Mouse (Mus musculus): Measurements from ENCODE around the gene Gars. TPM values are rescaled to one million over a fixed set of nuclear protein-coding genes. Genes with fewer than 3 reads are reported as not detected.

Gene Gars
- total and polyA plus RNA-seq, 3 experiments, result 26.7 to 60.4 (median 55.1) TPM

- Histone ChIP-seq H3K27ac (no peak overlapping the region), H3K79me2 (replicated peaks; ENCODE audit: control insufficient read depth, insufficient read depth, low read length) (peaks cover 2% of the 10 kb centered on the region; the same call in 1 of the 2 replicates), H3K36me3 (ENCODE audit: control insufficient read depth, insufficient read depth, low read length) (no peaks in the 10 kb centered on the region; the same call in 1 of the 2 replicates), H3K27me3 (ENCODE audit: control insufficient read depth, insufficient read depth, low read length) (no peaks in the 10 kb centered on the region), H3K9ac (ENCODE audit: low read depth, low read length) (no peak overlapping the region), H3K4me3 (no peak overlapping the region), H3K4me1 (ENCODE audit: control insufficient read depth, insufficient read depth, low read length) (no peaks in the 10 kb centered on the region; the same call in 1 of the 2 replicates)
- TF ChIP-seq CTCF (IDR thresholded peaks at IDR 0.05) (no peak), POLR2A (IDR thresholded peaks at IDR 0.05; ENCODE audit: insufficient read depth, low read depth, low read length) (no peak), EP300 (IDR thresholded peaks at IDR 0.05; ENCODE audit: insufficient read depth, low read depth, low read length) (no peak)
- WGBS, result 89% methylated on average over 10 of the region's 10 CpGs
- intact Hi-C loops (cut with DNase I), result no loop called here
- no peak for DNase-seq
Measured at GRCm38 (mm10) chr6:55049186-55049585, 11.4 kb downstream of the Gars start.

GRCm38 (mm10) chr6:55054491-55054890, 16.7 kb downstream of the Gars start:
- no peaks in the 10 kb centered on the region for H3K4me1 ChIP-seq (ENCODE audit: control insufficient read depth, insufficient read depth, low read length)
- 82% methylated on average over 4 of the region's 4 CpGs for WGBS
- TF ChIP-seq CTCF (IDR thresholded peaks at IDR 0.05) (no peak), POLR2A (IDR thresholded peaks at IDR 0.05; ENCODE audit: insufficient read depth, low read depth, low read length) (no peak), EP300 (IDR thresholded peaks at IDR 0.05; ENCODE audit: insufficient read depth, low read depth, low read length) (no peak)
- intact Hi-C loops (cut with DNase I), result no loop called here
- no peaks in the 10 kb centered on the region for H3K79me2 ChIP-seq (replicated peaks; ENCODE audit: control insufficient read depth, insufficient read depth, low read length)
- DNase-seq, result no peak
- H3K36me3 ChIP-seq (ENCODE audit: control insufficient read depth, insufficient read depth, low read length), result no peaks in the 10 kb centered on the region; the same call in 1 of the 2 replicates
- no peak overlapping the region for H3K9ac ChIP-seq (ENCODE audit: low read depth, low read length)
- H3K27me3 ChIP-seq (ENCODE audit: control insufficient read depth, insufficient read depth, low read length), result no peaks in the 10 kb centered on the region
- no peak overlapping the region for H3K4me3 ChIP-seq
- no peak overlapping the region for H3K27ac ChIP-seq

GRCm38 (mm10) chr6:55057427-55057826, 19.6 kb downstream of the Gars start:
- Histone ChIP-seq H3K79me2 (replicated peaks; ENCODE audit: control insufficient read depth, insufficient read depth, low read length) (no peaks in the 10 kb centered on the region), H3K27ac (no peak overlapping the region), H3K4me1 (ENCODE audit: control insufficient read depth, insufficient read depth, low read length) (no peaks in the 10 kb centered on the region), H3K9ac (ENCODE audit: low read depth, low read length) (no peak overlapping the region), H3K27me3 (ENCODE audit: control insufficient read depth, insufficient read depth, low read length) (no peaks in the 10 kb centered on the region), H3K4me3 (no peak overlapping the region), H3K36me3 (ENCODE audit: control insufficient read depth, insufficient read depth, low read length) (no peaks in the 10 kb centered on the region; the same call in 1 of the 2 replicates)
- no peak for DNase-seq
- 91% methylated on average over 3 of the region's 3 CpGs for WGBS
- intact Hi-C loops (cut with DNase I), result no loop called here
- TF ChIP-seq POLR2A (IDR thresholded peaks at IDR 0.05; ENCODE audit: insufficient read depth, low read depth, low read length) (no peak), CTCF (IDR thresholded peaks at IDR 0.05) (no peak), EP300 (IDR thresholded peaks at IDR 0.05; ENCODE audit: insufficient read depth, low read depth, low read length) (no peak)

- intact Hi-C loops (cut with DNase I), result no loop called here
- no peaks in the 10 kb centered on the region for H3K79me2 ChIP-seq (replicated peaks; ENCODE audit: control insufficient read depth, insufficient read depth, low read length)
- H3K36me3 ChIP-seq (ENCODE audit: control insufficient read depth, insufficient read depth, low read length), result no peaks in the 10 kb centered on the region; the same call in 1 of the 2 replicates
- no peak overlapping the region for H3K4me3 ChIP-seq
- H3K27me3 ChIP-seq (ENCODE audit: control insufficient read depth, insufficient read depth, low read length), result no peaks in the 10 kb centered on the region
- no peaks in the 10 kb centered on the region for H3K4me1 ChIP-seq (ENCODE audit: control insufficient read depth, insufficient read depth, low read length)
- TF ChIP-seq CTCF (IDR thresholded peaks at IDR 0.05) (no peak), POLR2A (IDR thresholded peaks at IDR 0.05; ENCODE audit: insufficient read depth, low read depth, low read length) (no peak), EP300 (IDR thresholded peaks at IDR 0.05; ENCODE audit: insufficient read depth, low read depth, low read length) (no peak)
- no peak overlapping the region for H3K9ac ChIP-seq (ENCODE audit: low read depth, low read length)
- no peak for DNase-seq
- WGBS, result 88% methylated on average over 7 of the region's 7 CpGs
- no peak overlapping the region for H3K27ac ChIP-seq
Measured at GRCm38 (mm10) chr6:55060241-55060825, 22.5 kb downstream of the Gars start.

- no peak for TF ChIP-seq POLR2A (IDR thresholded peaks at IDR 0.05; ENCODE audit: insufficient read depth, low read depth, low read length)
- TF ChIP-seq CTCF (IDR thresholded peaks at IDR 0.05), result no peak
- no peak for TF ChIP-seq EP300 (IDR thresholded peaks at IDR 0.05; ENCODE audit: insufficient read depth, low read depth, low read length)
- H3K79me2 ChIP-seq (replicated peaks; ENCODE audit: control insufficient read depth, insufficient read depth, low read length), result no peaks in the 10 kb centered on the region
- H3K9ac ChIP-seq (ENCODE audit: low read depth, low read length), result no peak overlapping the region
- no peaks in the 10 kb centered on the region for H3K27me3 ChIP-seq (ENCODE audit: control insufficient read depth, insufficient read depth, low read length)
- WGBS, result 87% methylated on average over 11 of the region's 11 CpGs
- H3K36me3 ChIP-seq (ENCODE audit: control insufficient read depth, insufficient read depth, low read length), result no peaks in the 10 kb centered on the region; the same call in 1 of the 2 replicates
- H3K27ac ChIP-seq, result no peak overlapping the region
- H3K4me1 ChIP-seq (ENCODE audit: control insufficient read depth, insufficient read depth, low read length), result no peaks in the 10 kb centered on the region
- no peak for DNase-seq
- intact Hi-C loops (cut with DNase I), result no loop called here
- no peak overlapping the region for H3K4me3 ChIP-seq
Measured at GRCm38 (mm10) chr6:55061328-55061727, 23.5 kb downstream of the Gars start.

GRCm38 (mm10) chr6:55062200-55062599, 24.4 kb downstream of the Gars start:
- intact Hi-C loops (cut with DNase I), result no loop called here

More at GRCm38 (mm10) chr6:55062200-55062599, 24.4 kb downstream of the Gars start:
- WGBS, result 87% methylated on average over 5 of the region's 5 CpGs
- no peak overlapping the region for H3K9ac ChIP-seq (ENCODE audit: low read depth, low read length)
- no peaks in the 10 kb centered on the region; the same call in 1 of the 2 replicates for H3K36me3 ChIP-seq (ENCODE audit: control insufficient read depth, insufficient read depth, low read length)
- TF ChIP-seq CTCF (IDR thresholded peaks at IDR 0.05), result no peak
- TF ChIP-seq POLR2A (IDR thresholded peaks at IDR 0.05; ENCODE audit: insufficient read depth, low read depth, low read length), result no peak
- no peak for TF ChIP-seq EP300 (IDR thresholded peaks at IDR 0.05; ENCODE audit: insufficient read depth, low read depth, low read length)
- H3K27ac ChIP-seq, result no peak overlapping the region
- H3K4me1 ChIP-seq (ENCODE audit: control insufficient read depth, insufficient read depth, low read length), result no peaks in the 10 kb centered on the region
- no peaks in the 10 kb centered on the region for H3K27me3 ChIP-seq (ENCODE audit: control insufficient read depth, insufficient read depth, low read length)
- H3K4me3 ChIP-seq, result no peak overlapping the region
- no peak for DNase-seq
- no peaks in the 10 kb centered on the region for H3K79me2 ChIP-seq (replicated peaks; ENCODE audit: control insufficient read depth, insufficient read depth, low read length)

Measured in heart, adult 2 months (tissue).